Mouse (Mus musculus) brain, embryonic 14.5 days (tissue): Measurements from ENCODE around the gene Emid1.

Experiments used
- CTCF ChIP-seq: fragments of 200-500 bp; IDR thresholded peaks from 2 replicates; pipeline ENCODE4 v1.5.1; 2012; ENCODE audit warnings: inconsistent platforms, mild to moderate bottlenecking, moderate library complexity, borderline replicate concordance; ENCODE audit not compliant: insufficient read depth, insufficient read length; ENCODE audit errors: extremely low read depth
- POLR2A ChIP-seq: fragments of 200-500 bp; IDR thresholded peaks from 2 replicates; pipeline ENCODE4 v1.6.1; 2012; ENCODE audit warnings: mild to moderate bottlenecking, inconsistent platforms, borderline replicate concordance; ENCODE audit not compliant: poor library complexity, insufficient read depth, insufficient read length, severe bottlenecking; ENCODE audit errors: extremely low read depth

DNA sequence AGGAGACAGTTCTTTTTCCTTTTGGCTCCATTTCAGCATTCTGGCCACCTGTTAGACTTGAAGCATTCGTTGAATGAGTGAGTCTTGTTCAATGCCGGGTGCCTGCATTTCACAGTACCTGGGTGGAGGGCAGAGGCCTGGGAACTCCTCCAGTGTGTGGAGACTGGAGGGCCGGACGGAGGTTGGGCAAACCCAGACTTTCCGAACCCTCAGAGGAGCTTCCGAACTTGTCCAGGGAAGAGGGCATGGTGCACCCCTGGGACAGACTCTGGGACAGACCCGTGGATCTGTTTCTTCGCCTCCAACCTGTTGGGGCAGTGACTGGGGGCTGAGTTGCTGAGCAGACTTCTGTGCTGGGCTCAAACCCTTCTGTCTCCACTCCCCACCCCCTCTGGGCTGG, 95.0 kb downstream of the Emid1 start:
- TF ChIP-seq CTCF, result no peak
- TF ChIP-seq POLR2A, result no peak
